Mouse (Mus musculus) midbrain, embryonic 15.5 days (tissue): ENCODE data around the gene Patl2. TPM values are rescaled to one million over a fixed set of nuclear protein-coding genes. Genes with fewer than 3 reads are reported as not detected.

ENCODE experiments used
- ATAC-seq: fragments of 200-750 bp; cut with Nextera tagmentation; replicated peaks from 2 replicates; pipeline ENCODE4 v1.8.0; 2017; ENCODE audit warnings: moderate TSS enrichment
- H3K27ac ChIP-seq: fragments of 300-500 bp; sonication (generic); 2 replicates; pipeline ENCODE4 v1.5.1; 2015; ENCODE audit warnings: mild to moderate bottlenecking, inconsistent platforms
- H3K27me3 ChIP-seq: fragments of 300-500 bp; sonication (generic); replicated peaks from 2 replicates; pipeline ENCODE4 v1.6.1; 2015; ENCODE audit warnings: inconsistent platforms
- H3K36me3 ChIP-seq: fragments of 300-500 bp; sonication (generic); replicated peaks from 2 replicates; pipeline ENCODE4 v1.6.1; 2015; ENCODE audit warnings: inconsistent platforms
- H3K4me1 ChIP-seq: fragments of 300-500 bp; sonication (generic); 2 replicates; pipeline ENCODE4 v1.6.1; 2015; ENCODE audit warnings: inconsistent platforms
- H3K4me2 ChIP-seq: fragments of 300-500 bp; sonication (generic); 2 replicates; pipeline ENCODE4 v1.6.1; 2015; ENCODE audit warnings: inconsistent platforms, mild to moderate bottlenecking, moderate library complexity
- H3K4me3 ChIP-seq: fragments of 300-500 bp; sonication (generic); 2 replicates; pipeline ENCODE4 v1.5.1; 2015; ENCODE audit warnings: mild to moderate bottlenecking, inconsistent platforms
- H3K9ac ChIP-seq: fragments of 300-500 bp; sonication (generic); 2 replicates; pipeline ENCODE4 v1.6.1; 2015; ENCODE audit warnings: mild to moderate bottlenecking, inconsistent platforms
- H3K9me3 ChIP-seq: fragments of 300-500 bp; sonication (generic); 2 replicates; pipeline ENCODE4 v1.6.1; 2016; ENCODE audit warnings: inconsistent platforms
- WGBS: fragments of 180-500 bp; shearing (Covaris S2); methylation state at CpG from one replicate; pipeline ENCODE4 v1.1.7; 2015; ENCODE audit warnings: mixed read lengths; 5-methylcytosine and 5-hydroxymethylcytosine counted together
- polyA plus RNA-seq: library from polyadenylated mRNA; unstranded; fragments of >200 nt; fragmentation: Nextera tagmentation; extraction: Ambion mirVana; gene quantifications from 2 replicates; pipeline ENCODE4 v1.2.1, GENCODE M21; 2015

Gene Patl2
- polyA plus RNA-seq, 1 experiment from 2014 or later = not detected

GRCm38 (mm10) chr2:122163430-122164195 is 22.4 kb downstream of the Patl2 start:
- ATAC-seq = no peak
- H3K27me3 ChIP-seq = no peaks in the 10 kb centered on the region
- no peaks in the 10 kb centered on the region for H3K36me3 ChIP-seq
- no peaks in the 10 kb centered on the region for H3K9me3 ChIP-seq
- no peaks in the 10 kb centered on the region for H3K4me1 ChIP-seq
- H3K9ac ChIP-seq = no peak overlapping the region
- no peak overlapping the region for H3K4me2 ChIP-seq
- H3K27ac ChIP-seq = no peak overlapping the region
- H3K4me3 ChIP-seq = no peak overlapping the region
- WGBS = 82% methylated on average over 13 of the region's 13 CpGs

- no peak overlapping the region for H3K9ac ChIP-seq
- H3K4me3 ChIP-seq = no peak overlapping the region
- no peak for ATAC-seq
- H3K4me2 ChIP-seq = no peak overlapping the region
- WGBS = 84% methylated on average over 2 of the region's 2 CpGs
- no peaks in the 10 kb centered on the region for H3K36me3 ChIP-seq
- no peak overlapping the region for H3K27ac ChIP-seq
- no peaks in the 10 kb centered on the region for H3K27me3 ChIP-seq
- H3K4me1 ChIP-seq = no peaks in the 10 kb centered on the region
- H3K9me3 ChIP-seq = no peaks in the 10 kb centered on the region
Measured at GRCm38 (mm10) chr2:122162529-122162928, 23.5 kb downstream of the Patl2 start.

- no peak for ATAC-seq
- H3K36me3 ChIP-seq = no peaks in the 10 kb centered on the region
- 25% methylated on average over 4 of the region's 4 CpGs for WGBS
- H3K27ac ChIP-seq = no peak overlapping the region
- no peak overlapping the region for H3K4me3 ChIP-seq
- no peaks in the 10 kb centered on the region for H3K4me1 ChIP-seq
- H3K27me3 ChIP-seq = no peaks in the 10 kb centered on the region
- no peaks in the 10 kb centered on the region for H3K9me3 ChIP-seq
- no peak overlapping the region for H3K4me2 ChIP-seq
- H3K9ac ChIP-seq = no peak overlapping the region
Measured at GRCm38 (mm10) chr2:122161542-122161941, 24.4 kb downstream of the Patl2 start.

- ATAC-seq = 0 out of 2 replicates have a peak, but pooled peaks have one; percentile 48
Measured at GRCm38 (mm10) chr2:122160680-122161079, 25.3 kb downstream of the Patl2 start, which contains the start of gene Trim69. Gene Trim69 (plus strand): TSS chr2:122160700.

GRCm38 (mm10) chr2:122159667-122160066 is 26.3 kb downstream of the Patl2 start:
- H3K4me1 ChIP-seq = no peaks in the 10 kb centered on the region
- WGBS = 86% methylated on average over 6 of the region's 6 CpGs
- H3K9me3 ChIP-seq = no peaks in the 10 kb centered on the region
- no peak overlapping the region for H3K27ac ChIP-seq
- H3K4me3 ChIP-seq = no peak overlapping the region
- ATAC-seq = no peak
- no peaks in the 10 kb centered on the region for H3K36me3 ChIP-seq
- H3K27me3 ChIP-seq = no peaks in the 10 kb centered on the region
- H3K4me2 ChIP-seq = no peak overlapping the region
- H3K9ac ChIP-seq = no peak overlapping the region

More at GRCm38 (mm10) chr2:122160680-122161079, 25.3 kb downstream of the Patl2 start, which contains the start of gene Trim69:
- no peak within 1 kb of the TSS for H3K4me3 ChIP-seq
- H3K36me3 ChIP-seq = no peaks in the 10 kb centered on the region
- no peaks in the 10 kb centered on the region for H3K9me3 ChIP-seq
- no peaks in the 10 kb centered on the region for H3K27me3 ChIP-seq
- H3K27ac ChIP-seq = no peak within 1 kb of the TSS
- no peak within 1 kb of the TSS for H3K9ac ChIP-seq
- 39% methylated on average over 2 of the region's 2 CpGs for WGBS
- H3K4me2 ChIP-seq = no peak within 1 kb of the TSS
- H3K4me1 ChIP-seq = no peaks in the 10 kb centered on the region

GRCm38 (mm10) chr2:122158362-122158802 is 27.6 kb downstream of the Patl2 start:
- H3K9ac ChIP-seq = no peak overlapping the region
- no peak overlapping the region for H3K4me3 ChIP-seq
- no peak overlapping the region for H3K4me2 ChIP-seq
- no peaks in the 10 kb centered on the region for H3K36me3 ChIP-seq
- no peak overlapping the region for H3K27ac ChIP-seq
- H3K4me1 ChIP-seq = no peaks in the 10 kb centered on the region
- no peak for ATAC-seq
- H3K9me3 ChIP-seq = no peaks in the 10 kb centered on the region
- no peaks in the 10 kb centered on the region for H3K27me3 ChIP-seq
- 47% methylated on average over 6 of the region's 6 CpGs for WGBS

GRCm38 (mm10) chr2:122157561-122157960 is 28.4 kb downstream of the Patl2 start:
- Histone ChIP-seq H3K27me3 (no peaks in the 10 kb centered on the region), H3K27ac (no peak overlapping the region), H3K36me3 (no peaks in the 10 kb centered on the region), H3K4me2 (no peak overlapping the region), H3K4me1 (no peaks in the 10 kb centered on the region), H3K9ac (no peak overlapping the region), H3K9me3 (no peaks in the 10 kb centered on the region), H3K4me3 (no peak overlapping the region)
- no peak for ATAC-seq

GRCm38 (mm10) chr2:122156051-122156700 is 29.8 kb downstream of the Patl2 start:
- Histone ChIP-seq H3K4me1 (no peaks in the 10 kb centered on the region), H3K9ac (no peak overlapping the region), H3K27me3 (no peaks in the 10 kb centered on the region), H3K36me3 (no peaks in the 10 kb centered on the region), H3K4me2 (no peak overlapping the region), H3K4me3 (no peak overlapping the region), H3K27ac (no peak overlapping the region), H3K9me3 (no peaks in the 10 kb centered on the region)
- WGBS = 89% methylated on average over 4 of the region's 4 CpGs
- no peak for ATAC-seq

GRCm38 (mm10) chr2:122155292-122155691 is 30.7 kb downstream of the Patl2 start:
- H3K9me3 ChIP-seq = no peaks in the 10 kb centered on the region
- no peaks in the 10 kb centered on the region for H3K36me3 ChIP-seq
- H3K9ac ChIP-seq = no peak overlapping the region
- no peak overlapping the region for H3K4me3 ChIP-seq
- no peak for ATAC-seq
- no peak overlapping the region for H3K27ac ChIP-seq
- no peaks in the 10 kb centered on the region for H3K27me3 ChIP-seq
- 98% methylated on average over 2 of the region's 2 CpGs for WGBS
- H3K4me2 ChIP-seq = no peak overlapping the region
- no peaks in the 10 kb centered on the region for H3K4me1 ChIP-seq

GRCm38 (mm10) chr2:122154479-122154878 is 31.5 kb downstream of the Patl2 start:
- no peak overlapping the region for H3K27ac ChIP-seq
- no peak overlapping the region for H3K4me2 ChIP-seq
- ATAC-seq = no peak
- H3K4me1 ChIP-seq = no peaks in the 10 kb centered on the region
- H3K4me3 ChIP-seq = no peak overlapping the region
- no peaks in the 10 kb centered on the region for H3K27me3 ChIP-seq
- no peak overlapping the region for H3K9ac ChIP-seq
- no peaks in the 10 kb centered on the region for H3K9me3 ChIP-seq
- H3K36me3 ChIP-seq = no peaks in the 10 kb centered on the region
- whole genome bisulfite sequencing = 90% methylated on average over 2 of the region's 2 CpGs

GRCm38 (mm10) chr2:122153681-122154365 is 32.2 kb downstream of the Patl2 start:
- Histone ChIP-seq H3K4me2 (no peak overlapping the region), H3K36me3 (no peaks in the 10 kb centered on the region), H3K27me3 (no peaks in the 10 kb centered on the region), H3K9ac (no peak overlapping the region), H3K9me3 (no peaks in the 10 kb centered on the region), H3K4me1 (no peaks in the 10 kb centered on the region), H3K4me3 (no peak overlapping the region), H3K27ac (no peak overlapping the region)
- no peak for ATAC-seq
- 84% methylated on average over 7 of the region's 7 CpGs for whole genome bisulfite sequencing

- H3K27ac ChIP-seq = no peak overlapping the region
- no peaks in the 10 kb centered on the region for H3K36me3 ChIP-seq
- WGBS = 82% methylated on average over 3 of the region's 3 CpGs
- no peaks in the 10 kb centered on the region for H3K9me3 ChIP-seq
- no peak overlapping the region for H3K4me2 ChIP-seq
- H3K4me3 ChIP-seq = no peak overlapping the region
- no peak for ATAC-seq
- H3K27me3 ChIP-seq = no peaks in the 10 kb centered on the region
- no peaks in the 10 kb centered on the region for H3K4me1 ChIP-seq
- no peak overlapping the region for H3K9ac ChIP-seq
Measured at GRCm38 (mm10) chr2:122152850-122153249, 33.1 kb downstream of the Patl2 start.
